Mouse (Mus musculus): ENCODE measurements around the gene Il2rb.

GRCm38 (mm10) chr15:78505541-78505940, 10.5 kb upstream of the Il2rb start:
- TF ChIP-seq CTCF (IDR thresholded peaks at IDR 0.05 in 2 of 3, conservative IDR thresholded peaks at IDR 0.05 in 1 of 3; ENCODE audit: control insufficient read depth in 1 of 3, insufficient read depth in 1 of 3, low read depth in 2 of 3, low read length in 3 of 3, poor library complexity in 1 of 3, severe bottlenecking in 1 of 3) (no peak), CHD1 (IDR thresholded peaks at IDR 0.05; ENCODE audit: low read depth, low read length) (no peak), MAZ (IDR thresholded peaks at IDR 0.05; ENCODE audit: low read depth, low read length) (no peak), UBTF (IDR thresholded peaks at IDR 0.05; ENCODE audit: borderline replicate concordance, insufficient read depth, low read depth, low read length) (no peak), ZMIZ1 (IDR thresholded peaks at IDR 0.05; ENCODE audit: low read depth, low read length) (no peak), POLR2A (IDR thresholded peaks at IDR 0.05; ENCODE audit: control insufficient read depth in 1 of 2, insufficient read depth in 1 of 2, low read depth in 1 of 2, low read length in 2 of 2, poor library complexity in 1 of 2) (no peak), MAX (IDR thresholded peaks at IDR 0.05; ENCODE audit: low read length) (no peak), SMC3 (IDR thresholded peaks at IDR 0.05; ENCODE audit: low read depth, low read length) (no peak), USF1 (IDR thresholded peaks at IDR 0.05; ENCODE audit: low read depth, low read length) (no peak), CHD2 (IDR thresholded peaks at IDR 0.05; ENCODE audit: low read length) (no peak), MAFK (IDR thresholded peaks at IDR 0.05; ENCODE audit: borderline replicate concordance, low read depth, low read length) (no peak), MEF2A (IDR thresholded peaks at IDR 0.05; ENCODE audit: extremely low read depth, insufficient replicate concordance, low read depth, low read length, poor library complexity, severe bottlenecking) (no peak)

Data from MEL (cell line).